Comparison of ENCODE assay signal across 13 mouse cellular contexts in the genomic region with DNA sequence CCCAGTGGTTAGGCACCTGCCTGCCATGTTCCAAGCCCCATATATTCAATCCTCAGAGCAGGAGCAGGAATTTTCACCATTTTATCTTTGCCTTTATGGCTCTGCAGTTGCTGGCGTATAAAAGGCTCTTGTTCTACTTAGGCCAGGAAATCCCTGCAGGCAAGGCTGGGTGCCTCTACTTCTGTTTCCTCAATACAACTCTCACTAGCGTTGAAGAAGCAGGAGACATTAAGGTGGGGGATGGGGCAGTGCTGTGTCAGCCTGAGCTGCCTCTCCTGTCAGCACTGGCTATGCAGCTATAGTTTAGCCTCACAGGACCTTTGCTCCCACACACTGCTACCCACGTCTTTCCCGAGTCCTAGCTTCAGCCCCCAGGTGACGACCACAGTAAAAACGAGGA. TPM values are rescaled to one million over a fixed set of nuclear protein-coding genes. Genes with fewer than 3 reads are reported as not detected.
A peak's percentile ranks its signal among the peaks of the same experiment; 100 is the strongest.
DNase-seq lines count a peak whose midpoint lies in the region; ATAC-seq and TF ChIP-seq lines count a peak whose summit lies in the region.
"Had no signal": no experiment of that assay in that cellular context is flagged by ENCODE, and none has a peak within 500 bp of the region (broad histone marks: within the 10 kb centered on the region; RNA-seq: fewer than 3 reads in every experiment).

No protein-coding gene starts in this region.

- H3K9ac ChIP-seq in heart, adult 2 months (ENCODE audit: low read depth, low read length): no peak overlapping the region
- H3K9ac ChIP-seq in lung, embryonic 16.5 days (ENCODE audit: low read length): no peak overlapping the region
- no peak overlapping the region; the same call in 1 of the 2 replicates for H3K9ac ChIP-seq in intestine, postnatal 0 days (ENCODE audit: low read depth, low read length)
- H3K9ac ChIP-seq: embryonic facial prominence, embryonic 15.5 days had no signal

- H3K4me2 ChIP-seq in lung, embryonic 16.5 days (ENCODE audit: low read depth, low read length): no peak overlapping the region
- no peak overlapping the region for H3K4me2 ChIP-seq in intestine, postnatal 0 days (replicated peaks; ENCODE audit: low read depth)
- H3K4me2 ChIP-seq: embryonic facial prominence, embryonic 15.5 days had no signal

- peaks cover 11% of the 10 kb centered on the region for H3K4me1 ChIP-seq in heart, adult 2 months (ENCODE audit: control insufficient read depth, insufficient read depth, low read length)
- H3K4me1 ChIP-seq in lung, embryonic 16.5 days (replicated peaks; ENCODE audit: control insufficient read depth, insufficient read depth, low read length): no peaks in the 10 kb centered on the region
- H3K4me1 ChIP-seq in intestine, postnatal 0 days (replicated peaks; ENCODE audit: control insufficient read depth, insufficient read depth, low read length): 0 out of 2 replicates have a peak, but pooled peaks cover 6% of the 10 kb centered on the region
- H3K4me1 ChIP-seq: embryonic facial prominence, embryonic 15.5 days had no signal

- no peak for TF ChIP-seq EP300 in heart, adult 2 months (IDR thresholded peaks at IDR 0.05; ENCODE audit: insufficient read depth, low read depth, low read length)

- no peaks in the 10 kb centered on the region for H3K9me3 ChIP-seq in lung, embryonic 16.5 days (ENCODE audit: control insufficient read depth, low read length)
- no peaks in the 10 kb centered on the region for H3K9me3 ChIP-seq in intestine, postnatal 0 days (ENCODE audit: control insufficient read depth)
- H3K9me3 ChIP-seq: embryonic facial prominence, embryonic 15.5 days had no signal

- no peak for ATAC-seq in lung, embryonic 16.5 days (ENCODE audit: low read depth)
- no peak for ATAC-seq in intestine, postnatal 0 days
- ATAC-seq in neutrophil, adult 5-6 weeks (ENCODE audit: extremely low read depth, insufficient number of reproducible peaks, low FRiP score, poor library complexity, severe bottlenecking): peak; percentile 30; the same call in 1 of the 2 replicates

- no peaks in the 10 kb centered on the region for H3K27me3 ChIP-seq in heart, adult 2 months (ENCODE audit: control insufficient read depth, insufficient read depth, low read length)
- no peaks in the 10 kb centered on the region for H3K27me3 ChIP-seq in lung, embryonic 16.5 days (ENCODE audit: control insufficient read depth, insufficient read depth, low read depth, low read length)
- no peaks in the 10 kb centered on the region for H3K27me3 ChIP-seq in intestine, postnatal 0 days (replicated peaks; ENCODE audit: control insufficient read depth, insufficient read depth, low read length)
- H3K27me3 ChIP-seq: embryonic facial prominence, embryonic 15.5 days had no signal

- intact Hi-C loops in heart, adult 2 months (cut with DNase I): no loop called here
- intact Hi-C loops in heart, postnatal 25 days (cut with DNase I): no loop called here

- peak in 1 of 2 experiments; percentile 19 for DNase-seq in heart, adult 2 months
- DNase-seq in heart, postnatal 25 days (ENCODE audit: low spot score): no peak
- no peak for DNase-seq in lung, postnatal 36 days
- no peak for DNase-seq in adrenal gland, postnatal 25 days
- no peak for DNase-seq in thymus, adult 18-20 months
- DNase-seq: cerebellum, adult 18-20 months; gastrocnemius, postnatal 10 days; lung, postnatal 10 days had no signal

- peaks cover 2% of the 10 kb centered on the region; the same call in 1 of the 2 replicates for H3K36me3 ChIP-seq in heart, adult 2 months (ENCODE audit: control insufficient read depth, insufficient read depth, low read length)
- H3K36me3 ChIP-seq in lung, embryonic 16.5 days (ENCODE audit: control insufficient read depth, insufficient read depth, low read length): peaks cover 51% of the 10 kb centered on the region
- peaks cover 71% of the 10 kb centered on the region for H3K36me3 ChIP-seq in intestine, postnatal 0 days (ENCODE audit: control insufficient read depth, insufficient read depth)

- peak overlapping the region; percentile 34 for H3K27ac ChIP-seq in heart, adult 2 months
- H3K27ac ChIP-seq in lung, embryonic 16.5 days (ENCODE audit: low read length): peak overlapping the region; percentile 61
- H3K27ac ChIP-seq in intestine, postnatal 0 days (ENCODE audit: low read depth, low read length): peak overlapping the region; percentile 79
- H3K27ac ChIP-seq: embryonic facial prominence, embryonic 15.5 days; layer of hippocampus, adult 2 months had no signal

- no peak for TF ChIP-seq CTCF in heart, adult 2 months (IDR thresholded peaks at IDR 0.05)
- TF ChIP-seq CTCF in intestine, postnatal 0 days (IDR thresholded peaks at IDR 0.05; ENCODE audit: low read depth): no peak

- 53% methylated on average over 6 of the region's 6 CpGs for WGBS in heart, adult 2 months
- 62% methylated on average over 6 of the region's 6 CpGs for WGBS in lung, embryonic 16.5 days
- 62% methylated on average over 6 of the region's 6 CpGs for WGBS in intestine, postnatal 0 days

- H3K79me2 ChIP-seq in heart, adult 2 months (replicated peaks; ENCODE audit: control insufficient read depth, insufficient read depth, low read length): no peaks in the 10 kb centered on the region

- H3K4me3 ChIP-seq in heart, adult 2 months: no peak overlapping the region
- no peak overlapping the region for H3K4me3 ChIP-seq in lung, embryonic 16.5 days (ENCODE audit: low read length)
- H3K4me3 ChIP-seq in intestine, postnatal 0 days (ENCODE audit: low read depth, low read length): no peak overlapping the region
- H3K4me3 ChIP-seq: embryonic facial prominence, embryonic 15.5 days; layer of hippocampus, adult 2 months had no signal

- no peak for TF ChIP-seq POLR2A in heart, adult 2 months (IDR thresholded peaks at IDR 0.05; ENCODE audit: insufficient read depth, low read depth, low read length)

RNA-seq across cellular contexts. Expression of gene Pml, which starts 17.8 kb away (rescaled TPM):
- total RNA-seq in heart, adult 2 months (2021): 1 to 10 TPM; 7.5 to 8.2 TPM
- polyA plus RNA-seq in heart, adult 2 months (2012; rRNA removed): 10.4 and 10.5 TPM in 2 replicates
- total RNA-seq in heart, postnatal 25 days (2021): 10 to 100 TPM in 1 of 2 experiments, 1 to 10 TPM in 1; 10.0 to 12.6 TPM
- 20.4 and 21.6 TPM in 2 replicates for polyA plus RNA-seq in lung, embryonic 16.5 days (2015; fragmentation: Nextera tagmentation; extraction: Ambion mirVana)
- polyA plus RNA-seq in intestine, postnatal 0 days (2015; fragmentation: Nextera tagmentation; extraction: Ambion mirVana): 5.3 and 7.1 TPM in 2 replicates
- total RNA-seq in neutrophil, adult 5-6 weeks (2017): 91.2 and 103 TPM in 2 replicates
- 23.6 and 35.1 TPM in 2 replicates for total RNA-seq in adrenal gland, postnatal 25 days (2021)

RNA-seq across cellular contexts. Expression of gene Stoml1, which starts 21.2 kb away (rescaled TPM):
- total RNA-seq in heart, adult 2 months (2021): 1 to 10 TPM; 9.2 to 9.6 TPM
- 23.4 and 29.4 TPM in 2 replicates for polyA plus RNA-seq in heart, adult 2 months (2012; rRNA removed)
- 10 to 100 TPM; 10.3 to 13.5 TPM for total RNA-seq in heart, postnatal 25 days (2021)
- 28.7 and 28.8 TPM in 2 replicates for polyA plus RNA-seq in lung, embryonic 16.5 days (2015; fragmentation: Nextera tagmentation; extraction: Ambion mirVana)
- polyA plus RNA-seq in intestine, postnatal 0 days (2015; fragmentation: Nextera tagmentation; extraction: Ambion mirVana): 15.0 and 15.9 TPM in 2 replicates
- 32.3 and 37.6 TPM in 2 replicates for total RNA-seq in neutrophil, adult 5-6 weeks (2017)
- total RNA-seq in adrenal gland, postnatal 25 days (2021): 18.2 and 29.6 TPM in 2 replicates

RNA-seq across cellular contexts. Expression of gene Islr2, which starts 27.6 kb away (rescaled TPM):
- total RNA-seq in heart, adult 2 months (2021): under 1 TPM; 0.57 to 0.96 TPM
- 0.61 and 1.8 TPM in 2 replicates for polyA plus RNA-seq in heart, adult 2 months (2012; rRNA removed)
- 1 to 10 TPM; 1.0 to 1.2 TPM for total RNA-seq in heart, postnatal 25 days (2021)
- 0.25 and 0.38 TPM in 2 replicates for polyA plus RNA-seq in lung, embryonic 16.5 days (2015; fragmentation: Nextera tagmentation; extraction: Ambion mirVana)
- 0.27 and 0.35 TPM in 2 replicates for polyA plus RNA-seq in intestine, postnatal 0 days (2015; fragmentation: Nextera tagmentation; extraction: Ambion mirVana)
- 0.86 and 1.4 TPM in 2 replicates for total RNA-seq in neutrophil, adult 5-6 weeks (2017)
- 0.64 and 1.7 TPM in 2 replicates for total RNA-seq in adrenal gland, postnatal 25 days (2021)

RNA-seq across cellular contexts. Expression of gene Islr, which starts 27.6 kb away (rescaled TPM):
- total RNA-seq in heart, adult 2 months (2021): 10 to 100 TPM; 19.1 to 29.8 TPM
- 100.0 and 139 TPM in 2 replicates for polyA plus RNA-seq in heart, adult 2 months (2012; rRNA removed)
- 10 to 100 TPM; 31.4 to 33.0 TPM for total RNA-seq in heart, postnatal 25 days (2021)
- polyA plus RNA-seq in lung, embryonic 16.5 days (2015; fragmentation: Nextera tagmentation; extraction: Ambion mirVana): 79.4 and 79.9 TPM in 2 replicates
- 26.9 and 29.6 TPM in 2 replicates for polyA plus RNA-seq in intestine, postnatal 0 days (2015; fragmentation: Nextera tagmentation; extraction: Ambion mirVana)
- not detected in 2 replicates for total RNA-seq in neutrophil, adult 5-6 weeks (2017)
- 10.0 and 13.3 TPM in 2 replicates for total RNA-seq in adrenal gland, postnatal 25 days (2021)
